In the genomic region with DNA sequence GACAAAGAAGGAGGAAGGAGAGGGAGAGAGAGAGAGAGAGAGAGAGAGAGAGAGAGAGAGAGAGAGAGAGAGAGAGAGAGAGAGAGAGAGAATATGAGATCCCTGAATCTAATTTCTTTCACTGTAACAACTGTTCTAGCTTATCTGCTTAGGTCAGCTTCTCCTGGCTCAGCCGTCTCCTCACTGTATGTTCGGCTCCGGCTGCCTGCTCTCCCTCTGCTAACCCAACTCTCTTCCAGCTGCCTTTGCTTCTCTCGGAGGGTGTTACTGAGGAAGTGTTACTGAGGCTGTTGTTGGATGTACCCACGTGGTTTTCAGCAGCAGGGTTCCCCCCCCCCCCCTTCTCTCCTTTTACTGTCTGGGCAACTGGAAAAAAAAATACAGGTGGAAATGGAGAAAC, we compare ENCODE assay signal across 12 mouse cellular contexts. TPM values are rescaled to one million over a fixed set of nuclear protein-coding genes. Genes with fewer than 3 reads are reported as not detected.
DNase-seq lines count a peak whose midpoint lies in the region; ATAC-seq and TF ChIP-seq lines count a peak whose summit lies in the region.
"Had no signal": no experiment of that assay in that cellular context is flagged by ENCODE, and none has a peak within 500 bp of the region (broad histone marks: within the 10 kb centered on the region; RNA-seq: fewer than 3 reads in every experiment).

No protein-coding gene starts in this region.

- WGBS in heart, embryonic 12.5 days = 2% methylated on average over 5 of the region's 5 CpGs
- 8% methylated on average over 5 of the region's 5 CpGs for WGBS in stomach, embryonic 15.5 days
- 5% methylated on average over 5 of the region's 5 CpGs for WGBS in stomach, postnatal 0 days
- 4% methylated on average over 5 of the region's 5 CpGs for WGBS in limb, embryonic 13.5 days

- TF ChIP-seq CTCF in stomach, postnatal 0 days (IDR thresholded peaks at IDR 0.05; ENCODE audit: low read depth) = no peak

- peak overlapping the region; percentile 33 for H3K4me2 ChIP-seq in heart, embryonic 12.5 days
- peak overlapping the region; percentile 25; the same call in 1 of the 2 replicates for H3K4me2 ChIP-seq in stomach, embryonic 15.5 days
- no peak overlapping the region for H3K4me2 ChIP-seq in stomach, postnatal 0 days (replicated peaks; ENCODE audit: low read depth)
- H3K4me2 ChIP-seq in limb, embryonic 13.5 days (replicated peaks) = peak overlapping the region; percentile 44

- no peak overlapping the region for H3K4me3 ChIP-seq in heart, embryonic 12.5 days
- no peak overlapping the region for H3K4me3 ChIP-seq in stomach, embryonic 15.5 days (replicated peaks)
- H3K4me3 ChIP-seq in stomach, postnatal 0 days (ENCODE audit: low read depth, low read length) = no peak overlapping the region
- H3K4me3 ChIP-seq in limb, embryonic 13.5 days = 0 out of 2 replicates have a peak overlapping the region, but pooled peaks have one; percentile 15

- DNase-seq in heart, adult 11 months = no peak
- DNase-seq in stomach, postnatal 0 days (ENCODE audit: low spot score) = no peak
- DNase-seq in urinary bladder, postnatal 36 days (ENCODE audit: low spot score in 2 of 2) = no peak
- no peak for DNase-seq in gastrocnemius, postnatal 10 days
- no peak for DNase-seq in cerebellum, adult 9-11 months
- DNase-seq: gastrocnemius, postnatal 36 days; lung, postnatal 14 days had no signal

- H3K27ac ChIP-seq in heart, embryonic 12.5 days (ENCODE audit: poor library complexity, severe bottlenecking) = no peak overlapping the region
- H3K27ac ChIP-seq in stomach, embryonic 15.5 days = no peak overlapping the region
- H3K27ac ChIP-seq in stomach, postnatal 0 days (replicated peaks) = no peak overlapping the region
- peak overlapping the region; percentile 67 for H3K27ac ChIP-seq in limb, embryonic 13.5 days

- H3K4me1 ChIP-seq in heart, embryonic 12.5 days (replicated peaks) = peaks cover 11% of the 10 kb centered on the region
- H3K4me1 ChIP-seq in stomach, embryonic 15.5 days = peaks cover 2% of the 10 kb centered on the region
- 0 out of 2 replicates have a peak, but pooled peaks cover 2% of the 10 kb centered on the region for H3K4me1 ChIP-seq in stomach, postnatal 0 days (replicated peaks; ENCODE audit: control insufficient read depth, insufficient read depth)
- H3K4me1 ChIP-seq in limb, embryonic 13.5 days = peaks cover 26% of the 10 kb centered on the region

- no peak overlapping the region for H3K9ac ChIP-seq in heart, embryonic 12.5 days
- no peak overlapping the region for H3K9ac ChIP-seq in stomach, embryonic 15.5 days
- H3K9ac ChIP-seq in stomach, postnatal 0 days (ENCODE audit: low read length) = no peak overlapping the region
- H3K9ac ChIP-seq in limb, embryonic 13.5 days = 0 out of 2 replicates have a peak overlapping the region, but pooled peaks have one; percentile 8

- H3K27me3 ChIP-seq in heart, embryonic 12.5 days (replicated peaks) = peaks cover 7% of the 10 kb centered on the region
- H3K27me3 ChIP-seq in stomach, embryonic 15.5 days (replicated peaks) = no peaks in the 10 kb centered on the region
- H3K27me3 ChIP-seq in stomach, postnatal 0 days (ENCODE audit: control insufficient read depth, insufficient read depth, low read length) = no peaks in the 10 kb centered on the region; the same call in 1 of the 2 replicates
- H3K27me3 ChIP-seq in limb, embryonic 13.5 days = no peaks in the 10 kb centered on the region

- TF ChIP-seq EP300 in stomach, postnatal 0 days (optimal IDR thresholded peaks at IDR 0.05) = no peak

- no peaks in the 10 kb centered on the region for H3K9me3 ChIP-seq in heart, embryonic 12.5 days (replicated peaks)
- no peaks in the 10 kb centered on the region for H3K9me3 ChIP-seq in stomach, embryonic 15.5 days
- no peaks in the 10 kb centered on the region for H3K9me3 ChIP-seq in stomach, postnatal 0 days (ENCODE audit: control insufficient read depth, low read length)
- H3K9me3 ChIP-seq in limb, embryonic 13.5 days = no peaks in the 10 kb centered on the region

- H3K36me3 ChIP-seq in heart, embryonic 12.5 days = no peaks in the 10 kb centered on the region
- H3K36me3 ChIP-seq in stomach, embryonic 15.5 days = no peaks in the 10 kb centered on the region
- H3K36me3 ChIP-seq in stomach, postnatal 0 days (ENCODE audit: control insufficient read depth, insufficient read depth, low read length) = no peaks in the 10 kb centered on the region
- no peaks in the 10 kb centered on the region for H3K36me3 ChIP-seq in limb, embryonic 13.5 days

- ATAC-seq in heart, embryonic 12.5 days (ENCODE audit: insufficient number of reproducible peaks, low FRiP score) = no peak
- ATAC-seq in stomach, embryonic 15.5 days (ENCODE audit: insufficient read depth, low FRiP score, low read depth) = no peak
- ATAC-seq in stomach, postnatal 0 days (ENCODE audit: low FRiP score, low TSS enrichment) = no peak
- peak; percentile 49; the same call in 1 of the 2 replicates for ATAC-seq in limb, embryonic 13.5 days (ENCODE audit: low FRiP score, low read depth)
- ATAC-seq: hindbrain, embryonic 16.5 days had no signal

RNA-seq across cellular contexts. Expression of a gene that starts 6.1 kb away (rescaled TPM):
- polyA plus RNA-seq in heart, embryonic 12.5 days (2016; fragmentation: Nextera tagmentation; extraction: Ambion mirVana) = 0.34 and 0.85 TPM in 2 replicates
- polyA plus RNA-seq in stomach, embryonic 15.5 days (2015; fragmentation: Nextera tagmentation; extraction: Ambion mirVana) = 2.3 and 3.2 TPM in 2 replicates
- 0.51 and 0.61 TPM in 2 replicates for polyA plus RNA-seq in stomach, postnatal 0 days (2015; fragmentation: Nextera tagmentation; extraction: Ambion mirVana)
- 4.2 and 4.7 TPM in 2 replicates for polyA plus RNA-seq in limb, embryonic 13.5 days (2015; fragmentation: Nextera tagmentation; extraction: Ambion mirVana)
- total RNA-seq in gastrocnemius, postnatal 10 days (2021) = under 1 TPM; 0.05 to 0.81 TPM
- total RNA-seq: gastrocnemius, postnatal 36 days had no signal

RNA-seq across cellular contexts. Expression of a gene that starts 34.6 kb away (rescaled TPM):
- polyA plus RNA-seq in heart, embryonic 12.5 days (2016; fragmentation: Nextera tagmentation; extraction: Ambion mirVana) = 11.9 and 12.4 TPM in 2 replicates
- polyA plus RNA-seq in stomach, embryonic 15.5 days (2015; fragmentation: Nextera tagmentation; extraction: Ambion mirVana) = 20.3 and 21.8 TPM in 2 replicates
- polyA plus RNA-seq in stomach, postnatal 0 days (2015; fragmentation: Nextera tagmentation; extraction: Ambion mirVana) = 6.3 and 6.7 TPM in 2 replicates
- polyA plus RNA-seq in limb, embryonic 13.5 days (2015; fragmentation: Nextera tagmentation; extraction: Ambion mirVana) = 15.2 and 15.7 TPM in 2 replicates
- total RNA-seq in gastrocnemius, postnatal 10 days (2021) = 1 to 10 TPM; 7.9 to 8.0 TPM

RNA-seq across cellular contexts. Expression of a gene that starts 35.0 kb away (rescaled TPM):
- polyA plus RNA-seq in heart, embryonic 12.5 days (2016; fragmentation: Nextera tagmentation; extraction: Ambion mirVana) = 339 and 347 TPM in 2 replicates
- polyA plus RNA-seq in stomach, embryonic 15.5 days (2015; fragmentation: Nextera tagmentation; extraction: Ambion mirVana) = 301 and 305 TPM in 2 replicates
- 108 and 110 TPM in 2 replicates for polyA plus RNA-seq in stomach, postnatal 0 days (2015; fragmentation: Nextera tagmentation; extraction: Ambion mirVana)
- 400 and 416 TPM in 2 replicates for polyA plus RNA-seq in limb, embryonic 13.5 days (2015; fragmentation: Nextera tagmentation; extraction: Ambion mirVana)
- 100 to 1,000 TPM; 208 to 236 TPM for total RNA-seq in gastrocnemius, postnatal 10 days (2021)

RNA-seq across cellular contexts. Expression of a gene that starts 37.8 kb away (rescaled TPM):
- not detected in 2 replicates for polyA plus RNA-seq in heart, embryonic 12.5 days (2016; fragmentation: Nextera tagmentation; extraction: Ambion mirVana)
- polyA plus RNA-seq in stomach, embryonic 15.5 days (2015; fragmentation: Nextera tagmentation; extraction: Ambion mirVana) = 28.0 and 59.2 TPM in 2 replicates
- polyA plus RNA-seq in stomach, postnatal 0 days (2015; fragmentation: Nextera tagmentation; extraction: Ambion mirVana) = 22,358 and 23,362 TPM in 2 replicates
- 0.10 TPM in 1 of 2 replicates, not detected in the other for polyA plus RNA-seq in limb, embryonic 13.5 days (2015; fragmentation: Nextera tagmentation; extraction: Ambion mirVana)
- not detected for total RNA-seq in gastrocnemius, postnatal 10 days (2021)
- total RNA-seq: gastrocnemius, postnatal 36 days; layer of hippocampus, postnatal 25 days had no signal
- polyA plus RNA-seq: hindbrain, embryonic 16.5 days had no signal

RNA-seq across cellular contexts. Expression of a gene that starts 48.5 kb away (rescaled TPM):
- 29.0 and 31.2 TPM in 2 replicates for polyA plus RNA-seq in heart, embryonic 12.5 days (2016; fragmentation: Nextera tagmentation; extraction: Ambion mirVana)
- polyA plus RNA-seq in stomach, embryonic 15.5 days (2015; fragmentation: Nextera tagmentation; extraction: Ambion mirVana) = 34.0 and 40.2 TPM in 2 replicates
- 48.6 and 57.3 TPM in 2 replicates for polyA plus RNA-seq in stomach, postnatal 0 days (2015; fragmentation: Nextera tagmentation; extraction: Ambion mirVana)
- polyA plus RNA-seq in limb, embryonic 13.5 days (2015; fragmentation: Nextera tagmentation; extraction: Ambion mirVana) = 38.3 and 40.9 TPM in 2 replicates
- 10 to 100 TPM; 17.3 to 23.1 TPM for total RNA-seq in gastrocnemius, postnatal 10 days (2021)
